Mouse (Mus musculus): Measurements from ENCODE around the gene Mcmbp.
"Not testable (repeated sequence)": the region's sequence is repeated elsewhere in the genome, so short reads cannot be mapped to it uniquely, and the experiment has no call there.

Gene Mcmbp

GRCm38 (mm10) chr7:128717991-128718390 is 22.3 kb downstream of the Mcmbp start:
- DNase-seq (ENCODE audit: low spot score), result no peak

- DNase-seq (ENCODE audit: low spot score), result no peak
Observed at GRCm38 (mm10) chr7:128705735-128706134, 34.6 kb downstream of the Mcmbp start.

GRCm38 (mm10) chr7:128699959-128700358 is 40.3 kb downstream of the Mcmbp start:
- not testable (repeated sequence) for DNase-seq (ENCODE audit: low spot score)

DNA sequence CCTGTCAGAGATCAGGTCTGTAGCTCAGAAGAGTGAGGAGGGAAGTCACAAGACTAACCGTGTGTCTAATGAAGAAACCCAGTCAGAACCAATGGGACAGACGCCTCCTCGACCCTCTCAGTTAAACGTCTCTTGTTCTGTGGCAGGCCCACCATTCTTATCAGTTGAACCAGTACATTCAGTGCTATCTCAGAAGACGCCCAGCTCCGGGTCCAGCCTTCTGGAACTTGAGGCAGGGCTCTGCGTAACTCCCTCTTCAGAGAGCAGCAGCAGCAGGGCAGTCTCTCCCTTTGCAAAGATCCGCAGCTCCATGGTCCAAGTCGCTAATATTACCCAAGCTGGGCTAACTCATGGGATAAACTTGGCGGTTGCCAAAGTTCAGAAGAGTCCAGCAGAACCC is 45.4 kb downstream of the Mcmbp start:
- DNase-seq (ENCODE audit: low spot score), result no peak

GRCm38 (mm10) chr7:128692163-128692562 is 48.1 kb downstream of the Mcmbp start:
- no peak for DNase-seq (ENCODE audit: low spot score)

DNA sequence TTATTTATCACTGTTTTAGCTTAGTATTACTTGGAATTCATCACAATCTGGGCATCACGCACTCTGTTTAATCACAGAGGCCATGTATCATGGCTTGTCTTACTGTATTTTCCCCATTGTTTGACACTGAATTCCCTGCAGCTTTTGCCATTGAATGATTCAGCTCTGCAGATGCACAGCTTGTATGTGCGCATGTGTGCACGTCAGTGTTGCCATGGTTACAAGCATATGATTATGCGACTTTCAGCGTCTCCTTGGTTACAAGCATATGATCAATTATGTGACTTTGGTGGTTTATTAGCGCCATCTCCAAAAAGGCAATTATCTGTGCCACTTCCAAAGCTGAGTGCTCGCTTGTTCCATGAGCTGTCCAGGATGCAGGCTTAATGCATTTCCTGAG is 49.5 kb downstream of the Mcmbp start:
- no peak for DNase-seq (ENCODE audit: low spot score)

GRCm38 (mm10) chr7:128690070-128690469 is 50.2 kb downstream of the Mcmbp start:
- peak; percentile 73 for DNase-seq (ENCODE audit: low spot score)

- no peak for DNase-seq (ENCODE audit: low spot score)
Observed at GRCm38 (mm10) chr7:128689347-128689746, 50.9 kb downstream of the Mcmbp start.

GRCm38 (mm10) chr7:128687821-128688564 is 52.3 kb downstream of the Mcmbp start:
- DNase-seq (ENCODE audit: low spot score), result no peak

DNA sequence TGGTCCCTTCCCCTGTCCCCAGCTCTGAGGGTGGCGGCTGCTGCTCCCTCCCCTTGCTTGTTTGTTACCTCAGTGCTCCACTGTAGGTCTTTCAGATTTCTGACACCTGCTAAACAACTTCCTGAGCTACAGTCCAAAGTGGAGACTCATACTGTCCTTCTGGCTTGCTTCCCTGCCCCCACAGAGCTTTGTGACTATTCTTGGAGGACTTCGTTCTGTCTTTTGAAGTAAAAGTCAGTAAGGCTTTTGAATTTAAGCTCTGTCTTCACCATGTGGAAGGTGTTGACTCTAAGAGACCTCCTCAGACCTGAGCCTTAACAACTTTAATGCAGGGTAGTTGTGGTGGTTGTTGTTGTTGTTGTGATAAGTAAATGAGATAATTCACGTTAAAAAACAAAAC is 61.7 kb downstream of the Mcmbp start:
- DNase-seq (ENCODE audit: low spot score), result no peak

DNA sequence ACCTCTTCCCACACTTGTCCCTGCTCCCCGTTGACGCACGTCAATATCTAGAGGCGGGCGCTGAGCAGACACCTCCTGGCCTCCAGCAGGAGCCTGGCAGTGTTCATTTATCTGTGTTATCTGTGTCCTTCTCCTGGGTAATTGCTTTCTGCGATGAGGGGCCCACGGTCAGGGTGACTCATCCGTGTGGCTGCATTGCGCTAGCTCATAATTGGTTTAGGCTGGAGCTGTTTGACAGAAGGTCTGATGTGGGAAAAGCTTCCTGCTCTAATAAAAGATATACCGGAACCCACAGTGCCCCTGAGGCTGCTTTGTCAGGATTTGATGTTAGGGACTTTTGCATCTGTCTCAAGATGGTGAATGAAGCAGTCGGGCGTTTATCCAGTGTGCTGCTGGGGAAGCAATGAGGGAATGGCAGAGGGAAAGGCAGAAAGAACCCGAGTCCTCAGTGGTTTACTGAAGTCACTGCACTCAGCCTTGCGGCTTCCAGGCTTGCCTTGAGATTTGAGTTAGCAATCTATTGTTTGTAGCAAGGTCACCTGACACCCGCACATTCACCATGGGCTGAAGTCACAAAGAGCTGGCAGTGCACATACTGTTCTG is 67.8 kb downstream of the Mcmbp start:
- DNase-seq (ENCODE audit: low spot score), result no peak

DNA sequence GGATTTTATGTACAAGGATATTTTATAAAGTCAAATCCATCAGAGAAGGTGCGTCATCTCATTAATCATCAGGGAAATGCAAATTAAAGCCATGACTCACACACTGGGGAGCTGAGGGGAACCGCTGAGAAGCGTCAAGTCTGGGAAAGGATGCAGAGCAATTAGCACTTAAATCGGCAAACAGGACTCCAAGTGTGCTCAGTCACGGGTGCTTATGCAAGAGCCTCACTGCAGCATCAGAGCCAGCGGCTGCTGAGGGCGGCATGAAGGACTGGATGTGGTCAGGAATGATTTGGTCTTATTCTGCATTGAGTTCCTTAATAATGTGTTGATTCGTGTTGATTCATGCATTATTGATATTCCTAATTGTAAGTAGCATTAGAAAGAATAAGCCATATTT is 68.3 kb downstream of the Mcmbp start:
- DNase-seq (ENCODE audit: low spot score), result no peak

DNA sequence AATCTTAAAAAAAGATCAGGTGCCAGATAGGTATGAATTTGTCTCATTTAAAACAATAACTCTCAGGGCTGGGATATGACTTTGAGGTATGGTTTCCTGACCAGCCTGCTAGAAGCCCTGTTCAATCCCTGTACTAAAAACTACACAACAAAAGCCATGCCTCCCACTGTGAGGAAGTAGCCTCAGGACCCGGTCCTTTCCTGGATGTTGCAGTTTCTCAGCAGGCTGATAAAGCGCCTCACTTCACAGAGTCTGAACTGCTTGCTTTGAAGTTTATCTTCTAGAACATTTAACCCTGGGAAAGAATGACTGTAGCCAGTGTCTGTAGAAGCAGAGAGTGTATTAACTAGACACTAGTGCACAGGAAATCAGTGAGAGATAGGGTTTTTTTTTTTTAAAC is 71.5 kb downstream of the Mcmbp start:
- no peak for DNase-seq (ENCODE audit: low spot score)

DNA sequence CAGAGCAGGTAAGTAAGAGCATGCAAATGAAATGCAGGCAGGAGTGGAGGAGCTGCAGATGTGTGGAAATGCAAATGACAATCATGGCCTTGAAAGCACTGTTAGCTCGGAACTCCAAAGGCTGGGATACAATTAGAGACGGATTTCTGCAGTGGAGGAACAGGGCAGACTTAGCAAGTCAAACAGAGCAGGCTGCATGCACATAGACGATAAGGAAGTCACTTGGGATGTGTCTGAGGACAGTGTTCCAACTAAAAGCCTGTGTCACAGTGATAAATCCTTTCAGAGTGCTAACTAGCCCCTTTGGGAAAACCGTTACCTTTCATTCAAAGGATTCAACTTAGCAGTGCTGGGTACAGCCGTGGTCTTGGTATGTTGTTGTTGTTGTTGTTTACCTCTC is 72.5 kb downstream of the Mcmbp start:
- DNase-seq (ENCODE audit: low spot score), result no peak

DNA sequence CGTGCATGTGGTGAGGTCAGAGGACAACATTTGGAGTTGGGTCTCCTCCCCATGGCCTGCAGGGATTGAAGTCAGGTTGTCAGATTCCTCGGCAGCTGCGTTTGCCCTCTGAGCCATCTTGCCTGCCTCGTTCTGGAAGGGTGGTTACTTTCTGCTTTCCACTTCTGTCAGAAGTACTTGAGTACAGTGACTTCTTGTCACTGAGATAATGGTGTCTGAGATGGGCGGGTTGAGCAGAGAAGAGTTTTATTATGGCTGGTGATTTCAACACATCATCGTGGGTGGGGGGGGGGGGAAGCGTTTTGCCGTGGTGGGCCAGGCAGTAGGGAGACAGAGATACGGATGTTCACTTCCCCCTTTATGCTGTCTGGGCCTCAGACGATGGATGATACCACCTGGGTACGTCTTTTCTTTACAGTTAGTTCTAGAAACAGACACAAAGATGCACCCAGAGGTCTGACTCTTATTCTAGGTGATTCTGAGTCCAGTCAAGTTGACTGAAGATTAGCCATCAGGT is 75.4 kb downstream of the Mcmbp start:
- no peak for DNase-seq (ENCODE audit: low spot score)

DNA sequence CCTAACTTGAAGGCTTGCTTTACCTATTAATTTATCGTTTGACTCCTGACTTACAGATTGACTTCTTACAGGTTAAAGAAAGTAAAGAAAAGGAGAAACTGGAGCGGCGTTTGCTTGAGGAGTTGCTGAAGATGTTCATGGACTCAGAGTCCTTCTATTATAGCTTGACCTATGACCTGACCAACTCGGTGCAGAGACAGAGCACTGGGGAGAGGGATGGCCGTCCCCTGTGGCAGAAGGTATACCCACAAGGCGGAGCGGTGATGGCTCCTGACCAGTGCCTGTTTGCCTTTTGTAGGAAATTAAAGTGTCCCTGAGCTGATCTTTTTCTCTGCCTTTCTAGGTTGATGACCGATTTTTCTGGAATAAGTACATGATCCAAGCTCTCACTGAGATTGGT is 76.4 kb downstream of the Mcmbp start:
- no peak for DNase-seq (ENCODE audit: low spot score)

DNA sequence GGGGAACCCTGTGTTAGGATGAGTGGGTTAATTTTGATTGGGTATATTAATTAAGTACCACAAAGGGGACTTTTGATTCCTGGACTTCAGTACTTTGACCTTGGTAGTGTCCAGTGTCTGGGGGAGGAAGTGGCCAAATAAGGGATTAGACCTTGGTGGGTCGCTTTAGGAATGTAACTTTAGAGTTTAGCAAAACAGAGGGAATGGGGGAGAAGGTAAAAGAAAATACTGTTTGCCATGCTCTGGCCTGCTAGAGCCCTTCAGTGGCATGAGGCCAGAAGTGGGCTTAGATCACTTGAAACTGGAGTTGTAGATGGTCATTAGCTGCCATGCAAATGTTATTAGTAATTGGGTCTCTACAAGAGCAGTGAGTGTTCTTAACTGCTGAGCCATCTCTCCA is 83.3 kb downstream of the Mcmbp start:
- no peak for DNase-seq (ENCODE audit: low spot score)

All from urinary bladder, postnatal 10 days (tissue).